Mouse (Mus musculus) layer of hippocampus, adult 11-12 months (tissue): ENCODE measurements at regions not wholly inside any gene's neighbourhood (a gene's known extent, or its start where the extent isn't known, plus 50 kb on each side); places are given as distances from the start of the nearest gene placed in this dataset.

Experiments
- DNase-seq: peaks from one replicate; pipeline ENCODE4 v3.0.0; 2022; ENCODE audit warnings: low spot score

GRCm38 (mm10) chr19:6645912-6646311 lies 103.1 kb upstream of the Slc22a12 start:
- no peak for DNase-seq

GRCm38 (mm10) chr19:6644871-6645270 lies 102.0 kb upstream of the Slc22a12 start:
- no peak for DNase-seq

- DNase-seq: no peak
Observed at GRCm38 (mm10) chr19:6639681-6640080, 96.8 kb upstream of the Slc22a12 start.

- DNase-seq: no peak
Observed at GRCm38 (mm10) chr19:6633400-6633799, 90.6 kb upstream of the Slc22a12 start.

GRCm38 (mm10) chr19:6631817-6632216 lies 89.0 kb upstream of the Slc22a12 start:
- no peak for DNase-seq

GRCm38 (mm10) chr19:6630613-6630940 lies 87.7 kb upstream of the Slc22a12 start:
- no peak for DNase-seq

- DNase-seq: no peak
Observed at GRCm38 (mm10) chr19:6629911-6630612, 87.2 kb upstream of the Slc22a12 start.

GRCm38 (mm10) chr19:6625574-6625973 lies 82.7 kb upstream of the Slc22a12 start:
- no peak for DNase-seq

- DNase-seq: no peak
Observed at GRCm38 (mm10) chr19:6621023-6621422, 78.2 kb upstream of the Slc22a12 start.

- DNase-seq: no peak
Observed at GRCm38 (mm10) chr19:6619546-6619945, 76.7 kb upstream of the Slc22a12 start.

GRCm38 (mm10) chr19:6616659-6617058 lies 73.8 kb upstream of the Slc22a12 start:
- no peak for DNase-seq

GRCm38 (mm10) chr19:6612441-6612840 lies 69.6 kb upstream of the Slc22a12 start:
- no peak for DNase-seq

- no peak for DNase-seq
Observed at GRCm38 (mm10) chr19:6611921-6612320, 69.1 kb upstream of the Slc22a12 start.

GRCm38 (mm10) chr19:6610715-6611114 lies 67.9 kb upstream of the Slc22a12 start:
- no peak for DNase-seq

- no peak for DNase-seq
Observed at GRCm38 (mm10) chr19:6610051-6610450, 67.2 kb upstream of the Slc22a12 start.

GRCm38 (mm10) chr19:6607501-6607900 lies 64.7 kb upstream of the Slc22a12 start:
- no peak for DNase-seq

- DNase-seq: no peak
Observed at GRCm38 (mm10) chr19:6606667-6607066, 63.8 kb upstream of the Slc22a12 start.

- DNase-seq: no peak
Observed at GRCm38 (mm10) chr19:6604702-6605101, 61.9 kb upstream of the Slc22a12 start.

GRCm38 (mm10) chr19:6600873-6601530 lies 58.2 kb upstream of the Slc22a12 start:
- no peak for DNase-seq

- DNase-seq: no peak
Observed at GRCm38 (mm10) chr19:6599281-6599680, 56.4 kb upstream of the Slc22a12 start.

- no peak for DNase-seq
Observed at GRCm38 (mm10) chr19:6598186-6598585, 55.4 kb upstream of the Slc22a12 start.

GRCm38 (mm10) chr19:6595801-6596200 lies 53.0 kb upstream of the Slc22a12 start:
- DNase-seq: no peak
